Mouse (Mus musculus): ENCODE data around the gene Slc6a1.

DNA sequence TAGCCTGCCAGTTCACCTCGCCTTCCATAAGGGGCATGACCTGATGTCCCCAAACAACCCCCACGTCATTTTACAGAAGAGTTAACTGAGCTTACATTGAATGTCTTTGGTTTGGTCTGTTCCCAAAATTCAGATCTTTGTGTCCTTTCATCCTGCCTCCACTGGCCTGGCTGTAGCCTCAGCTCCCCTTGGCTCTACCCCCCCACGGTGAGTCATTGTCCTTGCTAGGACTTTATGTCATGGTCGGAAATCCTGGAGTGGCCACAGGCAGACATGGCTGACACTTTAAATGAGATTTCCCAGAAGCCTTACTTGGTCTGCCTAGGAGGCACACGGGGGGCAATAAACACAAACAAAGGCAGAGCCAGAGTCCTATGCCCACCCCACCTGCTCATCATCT is 83.8 kb downstream of the Slc6a1 start:
- no peak for TF ChIP-seq CTCF (IDR thresholded peaks at IDR 0.05; ENCODE audit: extremely low read depth, insufficient read depth, insufficient read length, insufficient replicate concordance)
- TF ChIP-seq POLR2A (IDR thresholded peaks at IDR 0.05; ENCODE audit: low read depth, low read length) = no peak

Measured in spleen, adult 2 months (tissue).